Mouse (Mus musculus): ENCODE results near the gene Cfi.

The Cfi gene

GRCm38 (mm10) chr3:129863698-129864097, 28.0 kb downstream of the Cfi start:
- in situ Hi-C loops (cut with MboI): no loop called here

- in situ Hi-C loops (cut with MboI): no loop called here
Measured at GRCm38 (mm10) chr3:129877327-129877726, 41.6 kb downstream of the Cfi start.

- in situ Hi-C loops (cut with MboI): no loop called here
Measured at GRCm38 (mm10) chr3:129878405-129879021, 42.8 kb downstream of the Cfi start, which contains the start of gene Pla2g12a. Pla2g12a (plus strand) TSS chr3:129878606.

- in situ Hi-C loops (cut with MboI): no loop called here
Measured at GRCm38 (mm10) chr3:129879131-129879757, 43.6 kb downstream of the Cfi start.

DNA sequence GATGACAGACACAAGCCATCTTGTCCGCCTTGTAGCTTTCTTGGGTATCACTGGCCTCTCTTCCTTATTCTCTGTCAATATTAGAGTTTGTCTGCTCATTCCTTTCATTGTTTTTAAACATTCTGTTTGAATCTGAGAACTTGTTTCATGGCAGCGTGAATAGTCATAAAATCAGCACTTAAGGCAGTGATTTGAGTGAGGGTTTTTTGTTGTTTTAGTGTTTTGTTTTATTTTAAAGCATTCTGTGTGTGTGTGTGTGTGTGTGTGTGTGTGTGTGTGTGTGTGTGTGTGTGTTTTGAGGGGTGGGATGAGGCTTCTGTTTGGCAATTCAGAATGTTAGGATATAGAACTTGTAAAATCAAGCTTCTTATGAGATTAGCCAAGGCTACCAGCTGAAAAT, 44.2 kb downstream of the Cfi start:
- in situ Hi-C loops (cut with MboI): no loop called here

GRCm38 (mm10) chr3:129880925-129881593, 45.4 kb downstream of the Cfi start:
- in situ Hi-C loops (cut with MboI): no loop called here

DNA sequence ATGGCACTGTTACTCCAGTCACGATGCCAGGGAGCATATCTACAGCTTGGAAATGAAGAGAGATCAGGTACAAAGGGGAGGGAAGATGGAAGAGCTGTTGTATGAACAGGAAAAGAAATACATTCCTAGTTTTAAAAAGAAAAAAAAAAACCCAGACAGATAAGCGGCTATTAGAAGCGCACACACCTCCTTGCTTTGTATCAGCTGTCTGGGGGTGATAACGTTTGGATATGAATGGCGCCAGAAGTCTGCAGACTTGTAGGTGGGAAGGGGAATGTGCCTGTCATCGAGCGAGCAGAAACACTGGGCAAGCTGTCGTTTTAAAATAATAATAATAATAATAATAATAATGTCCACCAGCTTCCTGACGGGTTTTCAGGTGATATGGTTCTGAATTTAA, 49.9 kb downstream of the Cfi start:
- in situ Hi-C loops (cut with MboI): no loop called here

GRCm38 (mm10) chr3:129886430-129886829, 50.7 kb downstream of the Cfi start:
- in situ Hi-C loops (cut with MboI): no loop called here

DNA sequence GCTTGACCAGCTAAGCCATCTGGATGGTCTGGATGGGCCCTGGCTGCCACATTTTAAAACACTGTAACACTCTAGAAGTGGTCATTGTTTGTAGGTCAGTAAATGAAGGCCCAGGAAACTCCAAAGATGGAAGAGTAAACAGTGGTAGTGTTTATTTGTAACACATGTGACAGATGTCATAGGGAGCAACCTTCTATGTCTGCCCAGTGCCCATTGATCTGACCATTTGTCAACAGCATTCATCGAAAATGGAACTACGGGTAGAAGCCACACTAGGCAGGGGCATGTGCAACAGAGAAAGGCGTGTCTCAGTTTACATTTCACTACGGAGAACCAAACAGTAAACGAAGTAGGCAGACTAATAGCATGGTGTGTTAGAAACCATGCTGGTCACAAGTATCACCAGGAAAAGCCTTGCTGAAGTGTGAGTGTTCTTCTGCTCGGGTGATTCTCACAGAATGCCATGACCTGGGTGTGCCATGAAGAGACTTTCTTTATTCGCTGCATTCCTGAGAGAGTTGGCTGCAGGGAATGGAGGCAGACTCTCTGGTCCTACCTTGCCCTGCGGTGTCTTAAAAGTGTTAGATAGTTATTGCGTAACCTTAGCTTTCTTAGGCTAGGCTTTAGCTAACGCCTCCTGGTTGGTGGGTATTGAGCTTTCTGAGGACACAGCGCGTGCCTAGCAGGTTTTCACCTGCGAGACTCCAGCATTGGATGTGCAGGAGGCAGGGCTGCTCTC, 52.3 kb downstream of the Cfi start:
- in situ Hi-C loops (cut with MboI): no loop called here

GRCm38 (mm10) chr3:129892003-129892402, 56.3 kb downstream of the Cfi start:
- in situ Hi-C loops (cut with MboI): no loop called here

GRCm38 (mm10) chr3:129893143-129893542, 57.5 kb downstream of the Cfi start:
- in situ Hi-C loops (cut with MboI): no loop called here

- in situ Hi-C loops (cut with MboI): no loop called here
Measured at GRCm38 (mm10) chr3:129896591-129896990, 60.9 kb downstream of the Cfi start.

DNA sequence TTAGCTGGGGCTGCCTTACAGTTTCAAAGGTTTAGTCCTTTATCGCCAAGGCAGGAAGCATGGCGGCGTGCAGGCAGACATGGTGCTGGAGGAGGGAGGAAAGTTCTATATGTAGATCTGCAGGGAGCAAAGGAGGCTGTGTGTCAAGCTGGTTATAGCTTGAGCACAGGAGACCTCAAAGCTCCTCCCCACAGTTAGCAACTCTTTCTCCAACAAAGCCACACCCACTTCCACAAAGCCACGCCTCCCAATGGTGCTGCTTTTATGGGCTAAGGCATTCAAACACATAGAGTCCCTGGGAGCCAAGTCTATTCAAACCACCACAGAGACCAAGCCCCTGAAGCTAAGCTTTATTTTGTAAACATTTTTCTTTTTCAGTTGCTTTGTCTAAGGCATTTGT, 63.2 kb downstream of the Cfi start:
- in situ Hi-C loops (cut with MboI): no loop called here

- in situ Hi-C loops (cut with MboI): no loop called here
Measured at GRCm38 (mm10) chr3:129901271-129901809, 65.7 kb downstream of the Cfi start, which contains the start of gene Casp6. Casp6 (plus strand) TSS chr3:129901425.

- in situ Hi-C loops (cut with MboI): no loop called here
Measured at GRCm38 (mm10) chr3:129903369-129903768, 67.7 kb downstream of the Cfi start.

DNA sequence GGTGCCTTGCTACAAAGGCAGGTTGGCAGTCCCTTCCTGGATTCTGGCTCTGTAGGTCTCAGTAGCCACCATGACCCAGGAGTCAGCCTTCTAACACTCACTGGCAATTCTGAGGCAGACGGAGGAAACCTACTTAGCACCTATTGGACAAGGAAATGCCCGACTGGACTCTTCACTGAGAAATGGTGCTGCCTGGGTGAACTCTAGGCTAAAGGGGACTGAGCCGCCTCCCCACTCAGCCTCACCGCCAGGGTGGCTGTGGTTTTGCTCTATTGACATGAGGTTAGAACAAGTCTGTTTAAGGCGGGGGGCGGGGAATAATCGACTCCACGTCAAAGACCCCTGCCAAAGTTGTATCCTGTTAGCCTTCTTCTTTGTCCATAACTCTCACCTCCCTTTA, 68.2 kb downstream of the Cfi start:
- in situ Hi-C loops (cut with MboI): no loop called here

- in situ Hi-C loops (cut with MboI): no loop called here
Measured at GRCm38 (mm10) chr3:129904381-129905132, 68.9 kb downstream of the Cfi start.

- in situ Hi-C loops (cut with MboI): no loop called here
Measured at GRCm38 (mm10) chr3:129912025-129912424, 76.3 kb downstream of the Cfi start.

DNA sequence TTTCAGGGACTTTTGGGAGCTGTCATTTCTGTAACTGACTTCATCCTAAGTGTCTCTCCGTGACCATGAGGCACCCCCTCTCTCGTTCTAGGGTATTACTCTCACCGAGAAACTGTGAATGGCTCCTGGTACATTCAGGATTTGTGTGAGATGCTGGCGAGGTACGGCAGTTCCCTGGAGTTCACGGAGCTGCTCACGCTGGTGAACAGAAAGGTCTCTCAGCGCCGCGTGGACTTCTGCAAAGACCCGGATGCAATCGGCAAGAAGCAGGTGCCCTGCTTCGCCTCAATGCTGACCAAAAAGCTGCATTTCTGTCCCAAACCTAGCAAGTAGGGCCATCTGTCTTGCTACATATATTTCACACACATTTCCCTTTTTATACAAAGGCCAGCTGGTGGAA, 77.6 kb downstream of the Cfi start:
- in situ Hi-C loops (cut with MboI): no loop called here

GRCm38 (mm10) chr3:129917424-129917823, 81.7 kb downstream of the Cfi start:
- in situ Hi-C loops (cut with MboI): no loop called here

DNA sequence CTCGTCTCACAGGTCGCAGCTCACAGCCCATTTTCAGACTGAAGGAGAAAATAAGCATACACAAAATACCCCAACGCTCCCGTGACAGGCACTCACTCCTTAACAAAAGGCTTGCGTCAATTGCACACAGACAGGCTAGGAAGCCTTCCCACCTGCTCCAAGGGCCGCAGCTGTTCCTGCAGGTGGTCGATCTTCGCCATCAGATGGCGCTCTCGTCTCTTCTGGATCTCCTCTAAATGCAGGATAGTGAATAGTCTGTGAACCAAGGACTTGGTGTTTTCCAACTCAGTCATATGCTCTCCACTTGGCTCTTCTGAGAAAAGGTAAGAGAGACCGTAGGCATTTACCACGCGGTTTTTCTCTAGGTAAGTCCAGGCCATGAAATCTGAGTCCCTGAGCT, 82.8 kb downstream of the Cfi start:
- in situ Hi-C loops (cut with MboI): no loop called here

GRCm38 (mm10) chr3:129923581-129923980, 87.9 kb downstream of the Cfi start:
- in situ Hi-C loops (cut with MboI): no loop called here
